Mouse (Mus musculus) heart, embryonic 14.5 days (tissue): ENCODE measurements around the gene Galnt14. TPM values are rescaled to one million over a fixed set of nuclear protein-coding genes. Genes with fewer than 3 reads are reported as not detected.

Experiments used
- ATAC-seq: fragments of 200-750 bp; cut with Nextera tagmentation; 2 replicates; pipeline ENCODE4 v1.8.0; 2017; ENCODE audit warnings: low read depth, moderate TSS enrichment; ENCODE audit not compliant: insufficient number of reproducible peaks, insufficient read depth, low FRiP score
- H3K27ac ChIP-seq, 2 experiments: fragments of 200-500 bp in 1 of 2; fragments of 300-500 bp in 1 of 2; sonication (generic) in 1 of 2; replicated peaks in 1 of 2; 2 replicates each; pipeline ENCODE4 v1.5.1; 2012 to 2014; ENCODE audit warnings: low read depth in 2 of 2, low read length in 2 of 2, control low read depth in 1 of 2, mild to moderate bottlenecking in 1 of 2, mixed read lengths in 1 of 2; ENCODE audit not compliant: control insufficient read depth in 1 of 2, insufficient read depth in 1 of 2
- H3K27me3 ChIP-seq: fragments of 300-500 bp; sonication (generic); 2 replicates; pipeline ENCODE4 v1.6.1; 2014; ENCODE audit warnings: mild to moderate bottlenecking, low read length, control low read depth; ENCODE audit not compliant: control insufficient read depth, insufficient read depth
- H3K36me3 ChIP-seq: fragments of 300-500 bp; sonication (generic); 2 replicates; pipeline ENCODE4 v1.6.1; 2014; ENCODE audit warnings: mild to moderate bottlenecking, control low read depth, low read length, mixed read lengths; ENCODE audit not compliant: control insufficient read depth, insufficient read depth
- H3K4me1 ChIP-seq, 2 experiments: fragments of 200-500 bp in 1 of 2; fragments of 300-500 bp in 1 of 2; sonication (generic) in 1 of 2; 2 replicates each; pipeline ENCODE4 v1.6.1; 2012 to 2014; ENCODE audit warnings: low read length in 2 of 2, control low read depth in 1 of 2, mixed read lengths in 1 of 2; ENCODE audit not compliant: control insufficient read depth in 2 of 2, insufficient read depth in 2 of 2
- H3K4me2 ChIP-seq: fragments of 300-500 bp; sonication (generic); 2 replicates; pipeline ENCODE4 v1.6.1; 2014; ENCODE audit warnings: mild to moderate bottlenecking, low read length
- H3K4me3 ChIP-seq, 2 experiments: fragments of 200-500 bp in 1 of 2; fragments of 300-500 bp in 1 of 2; sonication (generic) in 1 of 2; 2 replicates each; pipeline ENCODE4 v1.5.1; 2012 to 2014; ENCODE audit warnings: low read length in 2 of 2, mild to moderate bottlenecking in 2 of 2, control low read depth in 1 of 2, low read depth in 1 of 2, moderate library complexity in 1 of 2; ENCODE audit not compliant: control insufficient read depth in 1 of 2, insufficient read depth in 1 of 2
- H3K9ac ChIP-seq: fragments of 300-500 bp; sonication (generic); 2 replicates; pipeline ENCODE4 v1.6.1; 2014; ENCODE audit warnings: mild to moderate bottlenecking, low read length
- H3K9me3 ChIP-seq: fragments of 300-500 bp; sonication (generic); 2 replicates; pipeline ENCODE4 v1.6.1; 2016; ENCODE audit warnings: low read length, control low read depth; ENCODE audit not compliant: control insufficient read depth
- WGBS: fragments of 180-500 bp; shearing (Covaris S2); extraction: QIAGEN DNeasy Blood & Tissue Kit; methylation state at CpG from one replicate; pipeline ENCODE4 v1.1.7; 2014; 5-methylcytosine and 5-hydroxymethylcytosine counted together
- polyA plus RNA-seq: library from polyadenylated mRNA; unstranded; fragments of >200 nt; fragmentation: Nextera tagmentation; extraction: Ambion mirVana; gene quantifications from 2 replicates; pipeline ENCODE4 v1.2.1, GENCODE M21; 2014

Galnt14 gene
- polyA plus RNA-seq, 1 experiment from 2014 or later = 0.82 TPM

DNA sequence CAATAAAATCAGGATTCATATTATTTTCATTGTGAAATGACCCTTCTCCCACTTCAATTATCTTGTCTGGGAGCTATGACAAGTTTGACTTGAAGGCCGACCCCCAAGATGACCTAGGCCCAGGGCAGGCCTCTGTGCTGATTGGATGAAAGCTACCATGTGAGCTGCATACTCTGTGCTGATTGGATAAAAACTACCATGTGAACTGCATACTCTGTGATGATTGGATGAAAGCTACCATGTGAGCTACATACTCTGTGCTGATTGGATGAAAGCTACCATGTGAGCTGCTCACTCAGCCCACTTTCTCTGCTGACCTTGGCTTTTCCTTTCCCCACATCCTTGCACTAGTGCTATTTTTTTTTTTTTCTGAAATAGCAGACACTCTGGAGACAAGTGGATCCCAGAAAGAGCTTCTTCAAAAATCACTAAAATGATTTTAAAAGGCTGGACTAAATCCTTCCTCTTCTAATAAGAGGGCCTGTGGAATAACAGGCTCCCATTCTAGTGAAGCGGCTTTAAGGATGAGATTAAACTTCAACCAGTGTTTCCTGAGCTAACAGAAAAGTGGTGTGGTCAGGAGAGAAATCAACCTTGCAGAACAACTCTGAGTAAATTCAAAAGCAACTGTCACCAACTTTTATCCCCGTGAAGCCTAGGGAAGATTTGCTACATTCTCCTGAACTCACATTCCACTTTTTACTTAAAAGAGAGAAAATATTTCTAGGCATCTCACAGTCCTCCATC lies 15.9 kb downstream of the Galnt14 start:
- Histone ChIP-seq H3K36me3 (no peaks in the 10 kb centered on the region), H3K4me3 (no peak overlapping the region), H3K27ac (no peak overlapping the region), H3K4me1 (peaks cover 0 to 2% of the 10 kb centered on the region in 2 experiments; a peak in 1 of 4 replicates), H3K9me3 (no peaks in the 10 kb centered on the region), H3K27me3 (no peaks in the 10 kb centered on the region), H3K9ac (no peak overlapping the region), H3K4me2 (no peak overlapping the region)
- ATAC-seq = no peak
- 91% methylated on average over 3 of the region's 3 CpGs for WGBS

GRCm38 (mm10) chr17:73688261-73688660 lies 22.0 kb downstream of the Galnt14 start:
- H3K4me2 ChIP-seq = no peak overlapping the region
- H3K4me1 ChIP-seq = no peaks in the 10 kb centered on the region
- ATAC-seq = no peak
- H3K4me3 ChIP-seq = no peak overlapping the region
- no peak overlapping the region for H3K27ac ChIP-seq
- H3K9ac ChIP-seq = no peak overlapping the region
- H3K27me3 ChIP-seq = no peaks in the 10 kb centered on the region
- H3K36me3 ChIP-seq = no peaks in the 10 kb centered on the region
- 57% methylated on average over 3 of the region's 3 CpGs for WGBS
- no peaks in the 10 kb centered on the region for H3K9me3 ChIP-seq

DNA sequence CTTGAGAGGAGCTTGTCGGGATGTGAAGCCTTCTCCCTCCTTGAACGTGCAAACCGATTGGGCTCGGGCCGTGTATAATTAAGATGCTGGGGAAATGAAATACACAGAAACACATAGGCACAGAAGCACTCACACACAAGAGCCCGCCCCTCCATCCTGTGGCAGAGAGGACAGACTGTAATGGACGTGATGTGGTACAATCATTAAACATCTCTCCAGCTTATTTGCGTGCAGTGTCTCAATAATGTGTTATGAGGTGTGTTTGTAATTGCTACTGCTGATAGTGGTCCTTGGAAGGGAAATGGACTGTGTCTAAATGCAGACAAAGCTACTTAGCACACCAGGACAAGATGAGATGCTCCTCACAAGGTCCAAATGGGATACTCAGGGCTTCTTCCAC lies 24.0 kb downstream of the Galnt14 start:
- no peak overlapping the region for H3K27ac ChIP-seq
- no peaks in the 10 kb centered on the region for H3K4me1 ChIP-seq
- ATAC-seq = no peak
- H3K4me3 ChIP-seq = no peak overlapping the region
- no peak overlapping the region for H3K4me2 ChIP-seq
- H3K9ac ChIP-seq = no peak overlapping the region
- WGBS = 83% methylated on average over 8 of the region's 8 CpGs
- H3K36me3 ChIP-seq = no peaks in the 10 kb centered on the region
- H3K9me3 ChIP-seq = no peaks in the 10 kb centered on the region
- H3K27me3 ChIP-seq = no peaks in the 10 kb centered on the region

DNA sequence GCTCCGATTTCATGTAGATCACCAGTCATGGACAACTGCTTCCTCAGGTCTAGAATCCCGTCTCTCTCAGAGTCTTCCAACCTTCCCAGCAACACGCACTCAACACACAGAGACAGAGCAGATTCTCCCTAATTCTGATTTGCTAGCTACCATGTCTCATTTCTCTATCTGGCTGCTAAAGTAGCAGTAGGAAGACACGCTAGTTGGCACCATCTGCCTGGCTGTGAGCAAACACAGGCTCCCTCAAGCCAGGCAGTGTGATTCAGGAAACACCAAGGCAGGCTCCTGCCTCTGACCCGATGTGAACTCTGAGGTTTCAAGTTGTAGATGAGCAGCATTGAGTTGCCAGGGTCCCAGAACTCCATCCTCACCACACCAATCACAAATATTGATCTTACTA lies 25.5 kb downstream of the Galnt14 start:
- Histone ChIP-seq H3K4me1 (no peaks in the 10 kb centered on the region), H3K9me3 (no peaks in the 10 kb centered on the region), H3K27me3 (no peaks in the 10 kb centered on the region), H3K27ac (no peak overlapping the region), H3K4me2 (no peak overlapping the region), H3K4me3 (no peak overlapping the region), H3K9ac (no peak overlapping the region), H3K36me3 (no peaks in the 10 kb centered on the region)
- no peak for ATAC-seq
- 69% methylated on average over 5 of the region's 5 CpGs for WGBS

- Histone ChIP-seq H3K36me3 (no peaks in the 10 kb centered on the region), H3K27ac (no peak overlapping the region), H3K4me2 (no peak overlapping the region), H3K27me3 (no peaks in the 10 kb centered on the region), H3K9ac (no peak overlapping the region), H3K4me3 (no peak overlapping the region), H3K4me1 (peaks cover 0 to 2% of the 10 kb centered on the region in 2 experiments; a peak in 1 of 4 replicates), H3K9me3 (no peaks in the 10 kb centered on the region)
- WGBS = 77% methylated on average over 5 of the region's 5 CpGs
- no peak for ATAC-seq
These were observed 38.3 kb downstream of the Galnt14 start for GRCm38 (mm10) chr17:73671921-73672320.

DNA sequence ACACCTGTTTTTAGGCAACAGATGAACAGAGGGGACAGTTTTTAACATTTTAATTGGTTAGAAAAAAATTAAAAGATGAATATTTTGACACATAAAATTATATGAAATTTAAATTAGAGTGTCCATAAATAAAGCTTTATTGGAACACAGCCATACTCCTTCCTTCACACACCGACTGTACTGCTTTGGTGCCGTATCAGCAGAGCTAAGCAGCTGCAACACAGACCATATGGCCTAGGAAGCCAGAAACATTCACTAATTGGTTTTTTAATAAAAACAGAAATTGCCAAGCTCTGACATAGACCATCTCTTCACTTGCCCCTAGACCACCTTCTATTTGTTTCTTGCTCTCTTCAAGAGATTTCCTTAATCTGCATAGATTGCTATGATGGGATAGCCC lies 40.2 kb downstream of the Galnt14 start:
- ATAC-seq = no peak
- 82% methylated on average over 2 of the region's 2 CpGs for WGBS
- no peak overlapping the region for H3K9ac ChIP-seq
- no peaks in the 10 kb centered on the region for H3K27me3 ChIP-seq
- H3K4me2 ChIP-seq = no peak overlapping the region
- H3K9me3 ChIP-seq = no peaks in the 10 kb centered on the region
- H3K4me1 ChIP-seq = peaks cover 0 to 2% of the 10 kb centered on the region in 2 experiments; a peak in 1 of 4 replicates
- H3K4me3 ChIP-seq = no peak overlapping the region
- no peaks in the 10 kb centered on the region for H3K36me3 ChIP-seq
- no peak overlapping the region for H3K27ac ChIP-seq

GRCm38 (mm10) chr17:73668996-73669395 lies 41.3 kb downstream of the Galnt14 start:
- Histone ChIP-seq H3K9ac (no peak overlapping the region), H3K4me1 (peaks cover 0 to 2% of the 10 kb centered on the region in 2 experiments; a peak in 1 of 4 replicates), H3K9me3 (no peaks in the 10 kb centered on the region), H3K27ac (no peak overlapping the region), H3K4me3 (no peak overlapping the region), H3K27me3 (no peaks in the 10 kb centered on the region), H3K4me2 (no peak overlapping the region), H3K36me3 (no peaks in the 10 kb centered on the region)
- ATAC-seq = no peak
- WGBS = 77% methylated on average over 1 of the region's 1 CpGs

GRCm38 (mm10) chr17:73663237-73663636 lies 47.0 kb downstream of the Galnt14 start:
- Histone ChIP-seq H3K27me3 (no peaks in the 10 kb centered on the region), H3K9ac (no peak overlapping the region), H3K4me3 (no peak overlapping the region), H3K4me1 (no peaks in the 10 kb centered on the region), H3K9me3 (no peaks in the 10 kb centered on the region), H3K4me2 (no peak overlapping the region), H3K36me3 (no peaks in the 10 kb centered on the region), H3K27ac (no peak overlapping the region)
- WGBS = 31% methylated on average over 3 of the region's 3 CpGs
- no peak for ATAC-seq
